Comparison of ENCODE assay signal across 9 mouse cellular contexts in the genomic region with DNA sequence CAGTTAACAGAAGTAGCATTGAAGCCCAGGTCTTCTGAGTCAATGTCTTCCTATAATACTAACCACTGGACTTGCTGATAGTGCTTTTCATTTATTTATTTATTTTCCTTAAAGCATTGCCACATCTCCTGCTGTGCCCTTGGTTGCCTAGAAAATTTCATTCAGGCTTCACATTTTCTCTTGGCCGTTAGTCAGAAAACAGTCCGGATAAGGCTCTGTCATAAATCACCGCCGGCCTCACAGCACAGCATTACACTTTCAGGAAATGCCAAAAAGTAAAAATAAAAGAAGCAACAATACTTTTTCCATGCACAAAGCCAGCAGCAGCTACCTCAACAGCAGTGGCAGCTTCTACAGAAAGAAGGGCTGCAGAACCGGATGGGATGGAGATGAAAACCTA.
DNase-seq lines count a peak whose midpoint lies in the region; ATAC-seq and TF ChIP-seq lines count a peak whose summit lies in the region.
"Had no signal": no experiment of that assay in that cellular context is flagged by ENCODE, and none has a peak within 500 bp of the region (broad histone marks: within the 10 kb centered on the region; RNA-seq: fewer than 3 reads in every experiment).

No protein-coding gene starts in this region.

- WGBS in heart, postnatal 0 days = 52% methylated on average over 5 of the region's 5 CpGs
- WGBS in heart, embryonic 10.5 days = 56% methylated on average over 5 of the region's 5 CpGs

- no peak; the same call in 1 of the 2 replicates for ATAC-seq in heart, postnatal 0 days (ENCODE audit: insufficient read depth, low read depth)
- ATAC-seq in megakaryocyte progenitor cell, adult 5-6 weeks (replicated peaks; ENCODE audit: poor library complexity) = no peak

- DNase-seq in heart, postnatal 0 days (ENCODE audit: low spot score) = peak; percentile 31
- DNase-seq in heart, embryonic 10.5 days (ENCODE audit: low spot score) = no peak
- peak; percentile 74 for DNase-seq in adrenal gland, postnatal 10 days
- peak; percentile 72 for DNase-seq in kidney, adult 9 months
- peak; percentile 52 for DNase-seq in lung, postnatal 36 days
- DNase-seq in spleen, postnatal 4 days (ENCODE audit: low spot score in 2 of 2) = no peak
- no peak for DNase-seq in urinary bladder, adult 2 months (ENCODE audit: low spot score)

- H3K4me1 ChIP-seq in heart, postnatal 0 days (ENCODE audit: control insufficient read depth, insufficient read depth) = no peaks in the 10 kb centered on the region
- peaks cover 11% of the 10 kb centered on the region; the same call in 1 of the 2 replicates for H3K4me1 ChIP-seq in heart, embryonic 10.5 days

- H3K4me2 ChIP-seq in heart, postnatal 0 days (ENCODE audit: low read depth, low read length) = no peak overlapping the region
- H3K4me2 ChIP-seq: embryonic facial prominence, embryonic 12.5 days had no signal

- TF ChIP-seq EP300 in heart, postnatal 0 days (IDR thresholded peaks at IDR 0.05; ENCODE audit: low read depth) = no peak

- H3K27ac ChIP-seq in heart, postnatal 0 days (ENCODE audit: low read depth) = no peak overlapping the region
- no peak overlapping the region for H3K27ac ChIP-seq in heart, embryonic 10.5 days

- H3K36me3 ChIP-seq in heart, postnatal 0 days (replicated peaks; ENCODE audit: control insufficient read depth, insufficient read depth, low read length) = no peaks in the 10 kb centered on the region
- no peaks in the 10 kb centered on the region for H3K36me3 ChIP-seq in heart, embryonic 10.5 days
- H3K36me3 ChIP-seq: embryonic facial prominence, embryonic 12.5 days had no signal

- H3K9me3 ChIP-seq in heart, postnatal 0 days (replicated peaks; ENCODE audit: control insufficient read depth, low read length) = no peaks in the 10 kb centered on the region
- no peaks in the 10 kb centered on the region for H3K9me3 ChIP-seq in heart, embryonic 10.5 days
- H3K9me3 ChIP-seq: embryonic facial prominence, embryonic 12.5 days had no signal

- H3K9ac ChIP-seq in heart, postnatal 0 days (replicated peaks; ENCODE audit: low read depth, low read length) = no peak overlapping the region
- H3K9ac ChIP-seq: embryonic facial prominence, embryonic 12.5 days had no signal

- no peak overlapping the region for H3K4me3 ChIP-seq in heart, postnatal 0 days (ENCODE audit: low read depth, low read length)
- no peak overlapping the region for H3K4me3 ChIP-seq in heart, embryonic 10.5 days
- H3K4me3 ChIP-seq: embryonic facial prominence, embryonic 12.5 days had no signal

- H3K27me3 ChIP-seq in heart, postnatal 0 days (ENCODE audit: control insufficient read depth, insufficient read depth, low read length) = no peaks in the 10 kb centered on the region
- H3K27me3 ChIP-seq in heart, embryonic 10.5 days (ENCODE audit: insufficient read depth, poor library complexity, severe bottlenecking) = no peaks in the 10 kb centered on the region
- H3K27me3 ChIP-seq: embryonic facial prominence, embryonic 12.5 days had no signal

- no peak for TF ChIP-seq CTCF in heart, postnatal 0 days (IDR thresholded peaks at IDR 0.05; ENCODE audit: low read depth)

Comparison
In these comparisons a context has a peak if more than half of its experiments do, and no peak if none do; other contexts are left out.
1. DNase-seq: peak in heart, postnatal 0 days (single experiment), adrenal gland, postnatal 10 days (single experiment), kidney, adult 9 months (single experiment) and lung, postnatal 36 days (single experiment); none in heart, embryonic 10.5 days (single experiment), spleen, postnatal 4 days (0 of 2) and urinary bladder, adult 2 months (single experiment).